Mouse (Mus musculus): ENCODE results near the gene Nova1.

The Nova1 gene

DNA sequence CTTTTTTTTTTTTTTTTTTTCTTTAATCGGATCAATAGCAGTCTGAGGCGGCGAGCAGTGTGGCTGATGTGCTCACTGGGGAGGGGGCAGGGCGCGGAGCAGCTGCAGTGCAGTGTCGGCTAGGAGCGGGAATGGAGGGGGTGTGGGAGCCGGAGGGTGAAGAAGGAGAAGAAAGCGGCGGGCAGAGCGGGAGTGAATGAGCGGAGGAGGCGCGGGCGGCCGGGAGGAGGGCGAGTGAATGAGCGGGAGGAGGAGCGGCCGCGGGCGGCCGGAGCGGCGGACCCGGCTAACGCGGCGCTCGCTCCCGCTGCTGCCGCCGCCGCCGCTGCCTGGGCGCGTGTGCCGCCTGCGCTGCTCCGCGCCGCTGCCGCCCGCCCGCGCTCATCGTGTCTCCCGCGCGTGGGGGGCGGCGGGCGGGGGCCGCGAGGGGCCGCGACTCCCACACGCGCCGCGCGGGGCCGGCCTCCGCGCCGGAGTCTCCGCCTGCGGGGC is at the start of gene Nova1:
Gene Nova1, minus strand, starts transcription at position 74 of the 492 bp plus-strand sequence.
- peak; percentile 32 for DNase-seq

DNA sequence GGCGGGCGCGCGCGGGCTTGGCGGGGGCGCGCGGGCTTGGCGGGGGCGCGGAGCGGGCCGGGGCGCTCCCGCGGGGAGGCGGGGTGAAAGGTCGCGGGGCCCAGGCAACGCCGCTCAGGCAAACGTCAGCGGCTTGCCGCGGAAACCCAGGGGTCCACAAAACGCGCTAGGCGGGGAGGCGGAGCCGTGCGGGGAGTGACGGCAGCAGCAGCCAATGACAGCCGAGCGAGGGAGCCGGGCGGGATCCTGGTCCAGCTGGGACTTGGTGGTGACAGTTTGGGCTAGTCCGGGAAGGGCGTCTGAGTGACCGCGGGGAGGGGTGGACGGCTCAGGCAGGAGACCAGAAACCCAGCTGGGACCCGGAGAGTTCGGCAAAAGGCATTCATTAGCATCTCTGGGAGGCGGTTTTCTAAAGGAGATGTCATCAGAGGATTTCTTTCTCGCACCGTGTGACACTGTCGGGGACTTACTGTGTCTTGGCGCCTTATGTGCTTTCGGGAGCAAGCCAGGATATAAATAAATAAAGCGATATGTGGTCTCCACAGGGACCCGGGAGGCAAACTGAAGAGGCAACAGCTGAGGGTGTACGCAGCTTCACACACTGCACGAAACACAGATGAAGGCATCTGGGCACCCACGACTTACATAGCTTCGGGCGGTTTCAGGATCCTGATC is 756 bp upstream of the Nova1 start:
- DNase-seq, result peak; percentile 84

DNA sequence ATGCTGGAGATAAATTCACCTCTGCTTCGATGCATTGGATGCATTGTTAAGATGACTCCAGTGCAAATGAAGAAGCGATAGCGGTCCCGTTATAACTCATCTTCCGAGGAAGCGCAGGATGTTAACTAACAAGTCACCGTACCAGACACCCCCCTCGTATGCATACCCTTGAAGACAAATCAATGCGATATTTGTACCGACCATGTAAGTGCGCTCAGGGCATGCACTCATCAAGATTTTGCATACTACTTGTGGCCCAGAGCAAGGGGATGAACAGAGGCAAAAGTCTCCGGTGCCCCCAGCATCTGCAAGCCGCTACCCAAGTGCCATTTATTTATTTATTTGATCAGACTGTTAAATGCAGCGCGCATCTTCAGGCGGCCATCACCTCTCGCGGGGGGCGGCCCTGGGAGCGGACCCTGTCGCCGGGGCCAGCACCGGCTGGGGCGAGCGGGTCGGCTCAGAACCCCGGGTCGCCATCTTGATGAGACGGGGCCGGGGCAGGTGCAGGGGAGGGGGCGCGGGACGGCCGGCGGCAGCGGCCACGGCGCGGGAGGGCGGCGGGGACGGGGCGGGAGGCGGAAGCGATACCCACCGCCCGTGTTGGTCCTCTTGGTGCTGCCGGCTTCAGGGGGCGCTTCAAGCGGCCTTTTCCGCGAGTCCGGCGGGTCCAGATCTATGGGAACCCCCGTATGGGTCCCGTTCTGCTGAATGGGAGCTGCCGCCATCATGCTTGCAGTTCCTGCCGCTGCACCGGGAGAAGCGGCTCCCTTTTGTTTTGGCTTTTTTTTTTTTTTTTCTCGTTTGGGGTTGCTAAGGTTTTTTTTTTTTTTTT is 491 bp downstream of the Nova1 start:
- DNase-seq, result peak; percentile 13

DNA sequence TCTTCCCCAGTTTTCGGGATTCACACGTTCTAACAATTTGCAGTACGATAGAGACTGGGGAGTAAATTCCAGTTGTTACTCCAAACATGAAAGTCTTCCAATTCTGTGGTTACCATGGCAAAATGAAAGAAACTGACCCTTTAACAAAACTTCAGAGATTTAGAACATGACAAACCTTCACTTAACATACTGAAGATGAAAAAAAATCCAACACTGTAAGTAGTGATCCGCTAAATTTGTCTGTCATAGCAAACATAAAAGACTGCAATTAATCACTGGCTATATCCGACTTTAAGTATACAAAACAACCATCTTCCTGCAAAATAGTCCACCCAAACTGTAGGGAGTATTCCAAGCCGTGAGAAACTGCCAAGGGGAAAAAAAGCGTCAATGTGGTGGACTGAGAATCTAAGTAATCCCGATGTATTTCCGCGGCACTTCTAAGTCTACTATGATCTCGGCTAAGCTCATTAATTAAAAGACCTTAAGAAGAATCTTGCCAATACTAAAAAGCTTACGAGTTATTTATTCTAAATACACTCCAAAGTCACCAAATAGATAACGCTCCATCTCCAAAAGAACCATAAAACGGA is 1.4 kb downstream of the Nova1 start:
- no peak for DNase-seq

DNA sequence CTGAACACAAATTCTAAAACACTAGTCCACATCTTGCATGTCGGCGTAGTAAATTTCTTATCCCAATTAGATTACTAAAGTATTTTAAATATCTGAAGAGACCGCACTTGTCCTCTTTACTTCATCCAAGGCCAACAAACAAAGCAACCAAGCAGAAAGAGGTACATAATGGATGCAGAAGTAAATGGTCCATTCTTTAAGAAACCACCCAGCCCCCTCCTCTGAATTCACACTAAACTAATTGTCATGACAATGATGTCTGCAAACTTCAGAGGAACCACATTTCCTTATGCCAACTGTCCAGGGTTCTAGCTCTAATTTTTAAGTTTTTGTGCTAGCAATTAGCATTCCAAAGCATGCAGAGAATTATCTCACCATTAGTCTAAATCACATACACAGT is 2.4 kb downstream of the Nova1 start:
- DNase-seq, result no peak

DNA sequence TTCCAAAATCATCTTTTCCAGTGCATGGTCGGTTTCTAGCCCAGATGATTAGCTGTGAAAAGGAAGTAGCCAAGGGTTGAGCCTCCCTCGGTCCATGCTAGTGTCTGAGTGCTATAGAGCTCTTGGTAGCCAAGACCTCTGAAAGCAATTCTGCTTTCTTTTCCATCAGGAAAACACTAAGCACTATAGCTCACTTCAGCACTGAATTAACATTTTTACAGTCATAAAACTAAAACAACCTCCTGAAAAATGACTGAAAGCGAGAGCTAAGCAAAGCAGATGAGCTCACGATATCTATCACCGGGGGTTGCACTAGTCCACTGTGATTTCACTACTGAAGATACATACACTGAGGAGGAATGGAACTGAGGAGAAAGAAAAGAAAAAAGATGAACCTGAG is 3.0 kb downstream of the Nova1 start:
- no peak for DNase-seq

DNA sequence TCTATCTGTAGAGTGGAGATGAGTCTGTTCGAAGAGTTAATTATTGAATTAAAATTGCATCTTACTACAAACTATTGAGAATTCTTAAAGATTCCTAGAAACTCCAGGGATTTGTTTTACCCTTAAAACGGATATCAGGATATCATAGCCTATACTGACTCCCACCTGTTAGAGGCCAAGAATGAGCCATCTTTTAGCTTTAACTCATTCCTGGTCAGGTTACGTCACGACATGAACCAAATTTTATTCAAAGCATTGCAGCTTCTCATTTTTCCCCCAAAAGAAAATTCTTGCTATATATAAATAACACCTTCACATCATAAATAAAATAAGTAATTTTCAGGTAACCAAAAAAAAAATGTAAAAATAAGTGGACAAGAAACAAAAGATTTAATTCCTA is 3.9 kb downstream of the Nova1 start:
- no peak for DNase-seq

DNA sequence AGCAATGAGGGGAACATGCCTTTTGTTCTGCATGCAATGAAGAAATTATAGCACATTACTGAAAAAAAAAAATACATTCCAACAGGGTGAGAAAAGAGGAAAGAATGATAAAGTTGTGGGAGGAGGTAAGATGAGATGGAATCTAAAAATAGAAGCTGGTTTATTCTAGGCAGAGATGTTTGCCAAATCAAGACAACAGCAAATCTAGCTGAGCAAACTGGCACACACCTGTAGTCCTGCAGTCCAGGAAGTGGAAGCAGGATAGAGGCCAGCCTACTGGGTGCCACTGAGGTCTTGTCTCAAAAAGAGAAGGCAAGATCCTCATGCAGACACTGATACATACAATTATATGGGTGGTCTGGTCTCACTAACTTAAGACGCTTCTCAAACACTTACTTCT is 17.4 kb downstream of the Nova1 start:
- no peak for DNase-seq

DNA sequence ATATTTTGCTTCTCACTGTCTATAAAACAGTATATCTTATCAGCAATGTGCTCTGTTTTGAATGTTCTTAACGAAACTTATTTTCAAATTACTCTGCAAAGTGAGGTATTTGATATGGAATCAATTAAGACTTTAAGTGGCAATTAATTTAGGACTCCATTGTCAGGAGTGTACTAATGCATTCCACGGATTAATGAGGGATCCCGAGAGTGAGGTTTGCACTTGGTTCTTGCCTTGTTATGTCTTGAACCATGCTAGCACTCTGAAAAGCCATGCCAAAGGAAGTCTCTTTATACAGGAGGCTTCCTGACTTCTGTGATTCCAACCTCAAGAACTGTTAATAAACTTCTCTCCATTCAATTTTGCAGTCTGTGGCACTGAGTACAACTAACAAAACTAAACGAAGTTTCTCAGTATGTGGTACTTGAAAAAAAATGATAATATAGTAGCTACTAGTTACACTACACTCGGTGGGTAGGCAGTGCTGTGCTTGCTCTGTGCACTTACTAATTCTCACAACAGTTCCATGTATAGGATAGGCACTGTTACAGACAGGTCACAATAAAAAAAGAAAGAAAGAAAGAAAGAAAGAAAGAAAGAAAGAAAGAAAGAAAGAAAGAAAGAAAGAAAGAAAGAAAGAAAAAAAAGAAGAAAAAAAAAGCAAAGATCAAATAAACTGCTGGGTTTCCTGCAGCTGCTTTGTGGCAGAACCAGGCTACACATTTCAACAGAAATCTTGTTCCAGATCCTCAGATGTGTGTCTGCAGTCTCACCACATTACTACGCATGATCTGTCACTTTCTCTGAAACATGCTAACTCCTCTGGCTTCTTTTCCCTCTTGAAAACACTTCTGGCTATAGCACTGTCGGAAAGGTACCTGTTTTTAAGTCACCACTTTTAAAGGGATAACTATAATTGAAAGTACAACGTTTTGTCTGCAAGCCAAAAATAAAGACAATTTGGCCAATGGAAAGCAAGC is 36.1 kb downstream of the Nova1 start:
- DNase-seq, result no peak

DNA sequence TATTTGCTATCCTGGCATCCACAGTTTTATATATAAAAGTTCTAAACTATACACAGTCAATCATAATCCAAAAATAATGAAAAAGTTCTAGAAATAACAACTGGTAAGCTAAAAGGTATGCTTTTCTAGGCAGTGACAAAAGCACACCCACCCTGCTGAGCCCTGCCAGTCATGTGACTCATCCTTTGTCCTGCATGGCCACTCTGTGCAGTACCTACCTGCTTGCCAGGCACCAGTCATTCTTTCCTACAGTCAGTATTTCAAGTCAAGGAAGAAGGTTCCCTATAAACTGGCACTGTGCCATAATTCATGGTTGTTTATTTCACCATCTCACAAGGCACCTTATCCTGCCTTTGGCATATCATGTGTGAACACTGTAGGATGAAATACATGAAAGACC is 37.2 kb downstream of the Nova1 start:
- DNase-seq, result no peak

DNA sequence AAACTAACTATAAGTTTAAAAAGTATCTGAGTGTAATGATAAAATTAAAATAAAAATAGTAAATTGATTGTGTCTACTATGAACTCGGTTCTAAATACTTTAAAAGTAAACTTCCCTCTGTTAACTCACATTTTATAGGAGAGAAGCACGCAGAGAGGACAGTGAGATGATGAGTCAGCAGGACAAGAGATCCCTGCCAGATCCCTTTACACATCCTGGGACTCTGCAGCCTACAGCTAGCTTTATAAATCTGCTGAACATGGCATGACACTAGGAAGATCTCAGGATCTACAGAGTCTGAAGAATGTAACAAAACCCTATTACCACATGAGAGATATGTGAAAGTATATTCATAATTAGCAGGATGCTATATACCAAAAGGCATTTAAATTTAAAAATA is 37.7 kb downstream of the Nova1 start:
- DNase-seq, result no peak

DNA sequence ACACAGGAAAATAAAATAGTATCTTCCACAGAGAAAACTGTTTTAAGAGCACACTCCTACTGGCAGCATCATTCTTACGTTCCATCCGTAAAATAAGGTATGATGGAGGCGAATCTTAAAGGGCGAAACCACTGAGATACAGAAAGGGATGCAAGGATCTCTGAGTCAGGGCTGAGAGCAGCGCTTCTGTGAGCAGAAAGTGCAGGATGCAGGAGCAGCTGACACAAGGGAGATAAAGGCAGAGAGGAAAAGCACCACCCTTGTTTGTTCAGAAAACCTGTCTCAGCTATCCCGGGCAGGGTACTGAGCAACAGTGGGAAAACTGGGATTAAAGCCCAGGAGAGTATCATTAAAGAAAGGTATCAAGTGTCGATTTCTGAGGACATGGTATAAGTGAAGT is 59.3 kb downstream of the Nova1 start:
- no peak for DNase-seq

DNA sequence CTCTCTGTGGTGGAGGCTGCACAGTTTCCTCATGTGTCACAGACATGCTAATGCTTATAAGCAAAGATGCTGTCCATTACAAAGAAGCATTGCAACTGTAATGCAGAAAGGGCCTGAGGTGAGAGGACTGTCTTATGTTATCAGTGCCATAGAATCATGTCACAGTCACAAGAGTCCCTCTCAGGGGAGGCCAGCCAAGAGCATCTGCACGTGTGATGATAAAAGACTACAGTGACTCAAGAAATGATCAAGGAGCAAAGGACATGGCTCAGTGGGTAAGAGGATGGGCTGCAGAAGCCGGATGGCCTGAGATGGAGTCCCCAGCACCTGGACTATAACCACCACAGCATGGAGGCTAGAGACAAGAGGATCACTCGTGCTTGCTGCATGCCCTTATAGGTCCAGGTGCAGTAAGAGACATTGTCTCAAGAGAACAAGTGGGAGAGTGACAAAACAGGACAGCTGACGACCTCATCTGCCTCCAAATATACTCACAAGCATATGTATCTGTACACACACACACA is 64.3 kb downstream of the Nova1 start:
- no peak for DNase-seq

DNA sequence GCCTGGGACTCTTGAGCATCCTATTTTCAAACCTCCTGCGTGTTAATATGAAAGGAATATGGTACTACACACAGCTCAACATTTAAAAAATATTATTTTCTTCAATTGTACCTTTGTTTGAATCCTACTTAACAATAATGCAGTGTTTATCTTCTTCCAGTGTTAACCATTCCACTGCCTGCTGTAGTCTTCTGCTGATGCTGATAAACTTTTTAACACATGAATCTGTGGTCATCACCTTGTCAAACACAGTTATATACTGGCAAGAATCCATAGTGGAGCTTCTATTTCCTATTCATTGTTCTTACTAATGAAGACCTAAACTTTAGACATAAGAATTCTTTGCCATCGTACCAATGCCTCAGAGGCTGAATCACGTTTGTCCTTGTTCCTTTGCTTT is 65.6 kb downstream of the Nova1 start:
- no peak for DNase-seq

DNA sequence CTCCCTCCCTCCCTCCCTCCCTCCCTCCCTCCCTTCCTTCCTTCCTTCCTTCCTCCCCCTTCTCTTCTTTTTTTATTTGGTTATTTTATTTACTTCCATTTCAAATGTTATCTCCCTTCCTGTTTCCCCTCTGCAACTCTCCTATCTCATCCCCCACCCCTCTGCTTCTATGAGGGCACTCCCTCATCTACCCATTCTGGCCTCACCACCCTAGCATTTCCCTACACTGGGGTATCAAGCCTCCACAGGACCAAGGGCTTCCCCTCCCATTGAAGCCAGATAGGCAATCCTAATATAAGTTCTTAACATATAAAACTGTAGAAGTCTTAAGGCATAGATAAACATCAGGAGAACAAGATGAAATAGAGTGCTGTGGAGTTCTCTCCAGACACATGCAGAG is 85.5 kb downstream of the Nova1 start:
- DNase-seq, result no peak

DNA sequence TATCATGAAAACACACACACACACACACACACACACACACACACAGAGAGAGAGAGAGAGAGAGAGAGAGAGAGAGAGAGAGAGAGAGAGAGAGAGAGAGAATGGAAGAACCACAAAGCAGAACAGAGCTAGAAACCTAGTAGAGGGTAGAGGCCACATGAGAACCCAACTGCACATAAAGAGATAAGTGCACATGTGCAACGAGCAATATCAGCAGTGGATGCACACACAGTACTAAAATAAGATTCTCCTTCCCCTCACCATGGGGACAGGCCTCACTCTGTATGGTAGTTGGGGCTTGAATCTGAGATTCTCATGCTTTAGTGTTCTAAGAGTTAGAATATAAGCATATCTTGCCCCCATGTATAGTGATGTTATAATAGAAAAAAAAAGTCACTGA is 86.8 kb downstream of the Nova1 start:
- no peak for DNase-seq

DNA sequence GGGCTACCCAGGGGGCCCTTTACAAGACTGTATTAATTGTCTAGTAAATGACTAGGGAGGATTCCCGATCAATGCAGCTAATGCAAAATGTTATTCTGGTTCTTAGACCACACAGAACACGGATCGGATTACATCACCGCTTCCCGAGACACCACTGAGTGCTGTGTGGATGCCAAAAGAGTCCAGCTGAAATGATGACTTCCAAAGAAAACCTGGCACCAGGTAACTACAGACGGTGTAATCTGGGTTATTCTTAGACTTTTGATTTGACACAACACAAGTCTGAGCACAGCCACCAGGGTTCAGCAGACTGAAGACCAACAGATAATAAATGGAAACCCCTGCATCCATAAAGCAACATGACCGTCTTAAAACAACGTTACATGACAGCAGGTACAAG is 96.8 kb downstream of the Nova1 start:
- no peak for DNase-seq

DNA sequence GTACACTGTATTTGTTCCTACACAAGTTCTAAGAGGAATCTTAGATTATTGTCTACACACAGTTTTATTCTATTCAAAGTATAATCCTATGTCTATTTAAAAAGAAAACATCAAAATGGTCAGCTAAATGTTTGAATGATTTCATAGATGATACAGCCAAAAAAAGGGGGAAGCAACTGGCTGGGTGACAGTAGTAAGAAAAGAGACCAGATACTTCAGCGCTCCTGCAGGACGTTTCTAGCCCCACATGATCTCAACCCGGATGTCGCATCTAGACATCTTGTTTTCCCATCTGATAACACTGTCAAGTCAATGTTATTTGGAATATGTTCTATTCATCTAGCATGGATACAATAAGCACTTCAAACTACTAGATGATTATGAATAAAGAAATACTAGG is 99.7 kb downstream of the Nova1 start:
- DNase-seq, result no peak

DNA sequence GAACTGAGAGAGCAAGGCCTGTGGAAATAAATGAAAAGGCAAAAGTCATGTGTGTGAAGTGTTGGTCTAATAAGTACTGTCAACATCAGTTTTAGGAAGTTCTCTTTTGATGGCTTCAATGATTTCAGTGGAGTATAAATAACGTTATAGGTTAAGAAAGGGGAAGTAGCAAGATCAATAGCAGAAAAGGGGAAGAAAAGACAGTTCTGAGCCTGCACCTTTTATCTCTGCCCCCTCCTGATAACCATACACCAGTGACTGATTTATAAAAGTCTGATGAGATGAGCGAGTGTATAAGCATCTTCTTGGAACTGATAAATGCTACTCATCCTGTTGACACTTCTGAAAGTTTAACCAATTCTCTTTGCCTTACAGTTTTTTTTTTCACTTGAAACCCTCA is 108.6 kb downstream of the Nova1 start:
- no peak for DNase-seq

DNA sequence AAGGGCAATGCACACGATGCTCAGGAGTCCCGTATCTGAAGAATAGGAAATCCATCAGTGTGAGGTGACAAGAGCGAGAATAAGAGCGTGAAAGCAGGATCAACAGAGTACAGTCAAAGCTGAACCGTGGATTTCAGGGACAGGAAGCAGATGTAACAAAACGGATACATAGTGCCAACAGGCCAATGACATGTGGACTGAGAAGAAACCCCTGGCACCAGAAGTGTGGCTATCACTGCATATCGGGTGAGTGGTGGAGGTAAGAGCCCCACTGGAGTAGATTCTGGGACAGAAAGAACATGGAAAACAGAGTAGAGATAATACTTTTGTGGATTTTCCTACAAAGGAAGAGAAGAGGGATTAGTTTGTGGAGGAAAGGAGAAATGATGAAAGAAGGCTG is 109.3 kb downstream of the Nova1 start:
- DNase-seq, result no peak

DNA sequence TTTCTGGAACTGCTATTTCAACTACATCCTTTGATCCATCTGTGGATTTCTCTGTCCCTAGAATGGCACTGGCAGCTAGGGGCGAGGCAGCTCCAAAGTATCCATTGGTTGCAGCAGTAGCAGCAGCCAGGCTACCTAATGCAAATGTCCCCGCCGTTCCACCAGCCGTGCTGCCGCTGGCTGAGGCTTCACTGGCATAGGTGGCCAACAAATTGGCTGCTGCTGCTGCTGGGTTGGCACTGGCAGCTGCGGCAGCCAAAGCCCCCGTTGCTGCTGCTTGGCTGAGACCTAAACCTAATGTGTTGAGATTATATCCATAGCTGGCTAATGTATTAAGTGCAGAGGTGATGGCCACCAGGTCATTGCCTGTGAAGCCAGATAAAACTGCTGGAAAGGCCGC is 118.5 kb downstream of the Nova1 start:
- no peak for DNase-seq

DNA sequence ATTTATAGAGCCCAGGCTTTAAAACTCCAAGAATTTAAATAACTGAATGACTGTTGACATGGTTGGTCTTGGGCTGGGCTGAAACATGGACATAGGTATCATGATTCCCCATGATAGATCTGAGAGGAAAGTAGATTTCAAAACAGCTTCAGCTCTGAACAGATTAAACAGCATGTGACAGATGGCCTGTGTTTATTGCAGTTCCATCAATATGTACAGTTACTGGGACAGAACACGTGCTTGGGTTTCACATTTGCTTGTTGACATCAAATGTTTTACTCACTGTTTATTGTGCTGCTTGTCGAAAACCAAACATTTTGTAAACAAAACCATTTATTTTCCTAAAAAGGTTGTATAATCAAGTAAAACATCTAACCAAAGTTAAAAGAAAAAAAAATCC is 142.4 kb downstream of the Nova1 start:
- no peak for DNase-seq

DNA sequence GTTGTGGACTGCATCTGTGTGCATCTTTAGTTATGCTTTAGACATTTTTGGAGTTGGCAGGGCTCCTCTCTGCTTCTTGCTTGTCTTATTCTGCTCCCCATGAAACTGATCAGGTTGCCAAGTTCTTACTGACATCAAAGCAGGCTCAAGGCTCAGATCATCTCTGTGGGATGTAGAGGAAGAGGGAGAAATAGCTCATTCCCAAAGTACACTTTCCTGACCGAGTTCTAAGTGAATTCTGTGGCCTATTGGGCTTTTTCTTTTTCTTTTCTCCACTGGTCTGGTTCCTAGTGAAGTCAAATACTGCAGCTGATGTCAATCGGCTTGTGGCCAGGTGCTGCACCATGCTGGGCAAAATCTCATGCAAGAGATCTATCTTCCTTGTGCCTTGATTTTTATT is 152.0 kb downstream of the Nova1 start:
- no peak for DNase-seq
